Mouse (Mus musculus) G1E (cell line): Measurements from ENCODE around the gene Fbxo24.

Experiments
- CTCF ChIP-seq: IDR thresholded peaks from 2 replicates; pipeline ENCODE4 v1.5.1; 2012; ENCODE audit warnings: low read depth, low read length, inconsistent platforms, mixed read lengths
- GATA1 ChIP-seq: IDR thresholded peaks from 2 replicates; pipeline ENCODE4 v1.6.1; 2012; ENCODE audit warnings: borderline replicate concordance, low read length, inconsistent platforms, mixed read lengths
- GATA2 ChIP-seq: IDR thresholded peaks from 2 replicates; pipeline ENCODE4 v1.6.1; 2012; ENCODE audit warnings: low read depth, low read length, inconsistent platforms, borderline replicate concordance
- POLR2AphosphoS5 ChIP-seq: IDR thresholded peaks from 2 replicates; pipeline ENCODE4 v1.6.1; 2012; ENCODE audit warnings: low read depth, low read length, inconsistent platforms; ENCODE audit not compliant: insufficient replicate concordance

- TF ChIP-seq POLR2AphosphoS5 (no peak), GATA1 (no peak), CTCF (no peak), GATA2 (no peak)
Measured at GRCm38 (mm10) chr5:137568223-137568798, 60.5 kb downstream of the Fbxo24 start.
